In the genomic region with DNA sequence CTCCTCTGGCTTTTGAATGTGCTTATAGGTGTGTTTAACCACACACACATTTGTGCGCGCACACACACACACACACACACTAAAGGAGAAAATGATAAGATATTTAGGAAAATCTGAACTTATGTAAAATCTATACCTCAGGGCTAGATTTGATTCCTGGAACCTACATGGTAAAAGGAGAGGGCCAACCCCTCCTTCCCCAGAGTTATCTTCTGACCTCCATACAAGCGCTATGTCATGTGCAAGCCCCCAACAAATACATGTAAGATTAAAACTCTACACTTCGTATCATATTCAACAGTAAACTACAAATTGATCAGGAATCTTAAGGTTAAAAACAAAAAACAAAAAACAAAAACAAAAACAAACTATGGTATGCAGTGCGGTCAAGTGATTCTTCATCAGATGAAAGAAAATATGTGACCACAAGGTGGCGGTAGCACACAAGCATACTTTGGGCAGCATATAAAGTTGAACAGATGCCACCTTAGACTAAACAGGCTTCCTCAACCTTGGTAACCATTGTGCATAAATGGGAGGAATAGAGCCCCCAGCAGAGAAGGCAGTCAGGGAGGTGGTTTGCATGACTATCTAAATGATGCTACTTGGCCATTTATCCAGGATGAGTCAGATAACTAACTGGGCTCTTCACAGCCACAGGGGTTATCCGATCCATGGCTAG, we compare ENCODE assay signal across 9 mouse cellular contexts. TPM values are rescaled to one million over a fixed set of nuclear protein-coding genes. Genes with fewer than 3 reads are reported as not detected.
DNase-seq lines count a peak whose midpoint lies in the region; ATAC-seq lines count a peak whose summit lies in the region.
"Had no signal": no experiment of that assay in that cellular context is flagged by ENCODE, and none has a peak within 500 bp of the region (broad histone marks: within the 10 kb centered on the region; RNA-seq: fewer than 3 reads in every experiment).

No protein-coding gene starts in this region.

- H3K4me2 ChIP-seq in kidney, embryonic 16.5 days (replicated peaks; ENCODE audit: low read depth, low read length), result no peak overlapping the region
- H3K4me2 ChIP-seq in liver, embryonic 12.5 days, result no peak overlapping the region

- ATAC-seq in kidney, embryonic 16.5 days (ENCODE audit: low FRiP score, low TSS enrichment), result peak; percentile 31; the same call in 1 of the 2 replicates
- 0 out of 2 replicates have a peak, but pooled peaks have one; percentile 40 for ATAC-seq in liver, embryonic 12.5 days

- H3K36me3 ChIP-seq in kidney, embryonic 16.5 days (ENCODE audit: insufficient read depth, low read length), result peaks cover 31% of the 10 kb centered on the region
- peaks cover 33% of the 10 kb centered on the region for H3K36me3 ChIP-seq in liver, embryonic 12.5 days

- no peak overlapping the region for H3K9ac ChIP-seq in kidney, embryonic 16.5 days (replicated peaks; ENCODE audit: low read length)
- no peak overlapping the region for H3K9ac ChIP-seq in liver, embryonic 12.5 days

- 56% methylated on average over 7 of the region's 7 CpGs for WGBS in kidney, embryonic 16.5 days
- 52% methylated on average over 7 of the region's 7 CpGs for WGBS in liver, embryonic 12.5 days (ENCODE audit: insufficient replicate concordance)

- peaks cover 20% of the 10 kb centered on the region for H3K9me3 ChIP-seq in kidney, embryonic 16.5 days (ENCODE audit: low read length)
- H3K9me3 ChIP-seq in liver, embryonic 12.5 days (replicated peaks), result peaks cover 12% of the 10 kb centered on the region

- peak; percentile 13 for DNase-seq in 3134 (ENCODE audit: extremely low read depth, insufficient read length, low spot score)
- peak; percentile 49 for DNase-seq in MEL-GATA-1-ER (ENCODE audit: extremely low read depth, low read depth)
- DNase-seq in cerebellum, postnatal 14 days, result peak; percentile 85 to 87
- DNase-seq in gastrocnemius, postnatal 10 days, result peak; percentile 54
- DNase-seq in neural tube, embryonic 10.5 days (ENCODE audit: extremely low spot score, low spot score), result peak; percentile 51
- peak; percentile 82 for DNase-seq in thymus, postnatal 0 days (ENCODE audit: low spot score)

- H3K27ac ChIP-seq in kidney, embryonic 16.5 days (ENCODE audit: low read length), result no peak overlapping the region
- H3K27ac ChIP-seq in liver, embryonic 12.5 days, result no peak overlapping the region

- no peak overlapping the region for H3K4me3 ChIP-seq in kidney, embryonic 16.5 days (ENCODE audit: low read length)
- no peak overlapping the region for H3K4me3 ChIP-seq in liver, embryonic 12.5 days
- H3K4me3 ChIP-seq: erythroblast, embryonic 14.5 days had no signal

- no peaks in the 10 kb centered on the region for H3K4me1 ChIP-seq in kidney, embryonic 16.5 days (ENCODE audit: insufficient read depth, low read length)
- no peaks in the 10 kb centered on the region for H3K4me1 ChIP-seq in liver, embryonic 12.5 days

- H3K27me3 ChIP-seq in kidney, embryonic 16.5 days (ENCODE audit: insufficient read depth, low read length), result no peaks in the 10 kb centered on the region
- H3K27me3 ChIP-seq in liver, embryonic 12.5 days (replicated peaks), result peaks cover 14% of the 10 kb centered on the region

RNA-seq across cellular contexts. Expression of a gene that starts 6.9 kb away (rescaled TPM):
- 10 to 100 TPM; 12.0 to 14.7 TPM for total RNA-seq in gastrocnemius, postnatal 10 days (2021)
- 20.1 and 20.8 TPM in 2 replicates for polyA plus RNA-seq in kidney, embryonic 16.5 days (2015; fragmentation: Nextera tagmentation; extraction: Ambion mirVana)
- polyA plus RNA-seq in liver, embryonic 12.5 days (2016; fragmentation: Nextera tagmentation; extraction: Ambion mirVana), result 8.5 TPM in 2 replicates
- polyA plus RNA-seq in thymus, postnatal 0 days (2015; fragmentation: Nextera tagmentation; extraction: Ambion mirVana), result 15.4 and 16.3 TPM in 2 replicates

RNA-seq across cellular contexts. Expression of a gene that starts 25.6 kb away (rescaled TPM):
- 10 to 100 TPM in 1 of 2 experiments, 1 to 10 TPM in 1; 9.8 to 12.5 TPM for total RNA-seq in gastrocnemius, postnatal 10 days (2021)
- 23.1 and 26.7 TPM in 2 replicates for polyA plus RNA-seq in kidney, embryonic 16.5 days (2015; fragmentation: Nextera tagmentation; extraction: Ambion mirVana)
- polyA plus RNA-seq in liver, embryonic 12.5 days (2016; fragmentation: Nextera tagmentation; extraction: Ambion mirVana), result 8.2 and 8.7 TPM in 2 replicates
- polyA plus RNA-seq in thymus, postnatal 0 days (2015; fragmentation: Nextera tagmentation; extraction: Ambion mirVana), result 14.7 and 18.1 TPM in 2 replicates

RNA-seq across cellular contexts. Expression of a gene that starts 54.3 kb away (rescaled TPM):
- 10 to 100 TPM; 31.4 to 39.3 TPM for total RNA-seq in gastrocnemius, postnatal 10 days (2021)
- polyA plus RNA-seq in kidney, embryonic 16.5 days (2015; fragmentation: Nextera tagmentation; extraction: Ambion mirVana), result 98.3 and 108 TPM in 2 replicates
- polyA plus RNA-seq in liver, embryonic 12.5 days (2016; fragmentation: Nextera tagmentation; extraction: Ambion mirVana), result 27.1 and 27.8 TPM in 2 replicates
- polyA plus RNA-seq in thymus, postnatal 0 days (2015; fragmentation: Nextera tagmentation; extraction: Ambion mirVana), result 52.5 and 69.8 TPM in 2 replicates

Comparison
In these comparisons a context has a peak if more than half of its experiments do, and no peak if none do; other contexts are left out.
1. DNase-seq: peak in every context shown above with its lines; median percentile 86 in cerebellum, postnatal 14 days; 82 in thymus, postnatal 0 days; 54 in gastrocnemius, postnatal 10 days; 51 in neural tube, embryonic 10.5 days; 49 in MEL-GATA-1-ER; 13 in 3134.